Mouse (Mus musculus): ENCODE results near the gene Slc25a41. TPM values are rescaled to one million over a fixed set of nuclear protein-coding genes. Genes with fewer than 3 reads are reported as not detected.

Slc25a41 gene
- polyA plus RNA-seq, 1 experiment, result not detected

DNA sequence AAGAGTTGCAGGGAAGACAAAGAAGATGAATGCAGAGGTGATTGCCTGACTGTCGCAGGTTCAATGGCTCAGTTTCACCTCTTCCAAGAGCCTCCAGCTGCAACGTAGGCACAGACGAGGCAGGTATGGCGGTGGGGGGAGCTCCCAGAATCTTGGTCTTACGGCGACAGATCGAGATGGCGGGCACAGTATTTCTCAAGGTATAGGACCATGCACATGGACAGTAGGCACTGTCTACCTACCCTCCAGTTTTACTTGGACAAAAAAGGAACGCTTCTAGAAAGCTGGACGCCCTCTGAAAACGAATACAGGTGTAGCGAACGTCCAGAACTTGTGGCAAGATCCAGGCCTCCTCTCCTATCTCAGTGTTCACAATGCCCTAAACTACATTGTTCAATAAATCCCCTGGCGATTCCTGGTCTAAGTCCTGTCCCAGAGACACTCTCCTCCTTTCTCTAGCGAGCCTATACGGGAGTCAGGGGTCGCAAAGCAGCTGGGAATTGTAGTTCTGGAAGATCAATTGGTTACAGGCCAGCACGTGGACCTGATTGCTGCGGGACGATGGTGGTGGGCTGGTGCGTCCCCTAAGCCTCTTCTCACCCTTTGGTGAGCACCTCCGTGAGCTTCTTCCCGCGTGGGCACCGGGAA, 51.9 kb downstream of the Slc25a41 start:
- Histone ChIP-seq H3K4me3 (ENCODE audit: extremely low read depth, insufficient read depth, insufficient read length) (peak overlapping the region; percentile 92), H3K36me3 (ENCODE audit: control insufficient read depth, insufficient read depth, low read length) (peaks cover 17% of the 10 kb centered on the region), H3K27me3 (ENCODE audit: control insufficient read depth, insufficient read depth, low read length) (no peaks in the 10 kb centered on the region), H3K4me1 (ENCODE audit: control insufficient read depth, insufficient read depth, insufficient read length) (peaks cover 6% of the 10 kb centered on the region; the same call in 1 of the 2 replicates), H3K27ac (ENCODE audit: insufficient read depth, low read length) (peak overlapping the region; percentile 82)
- DNase-seq (ENCODE audit: low read depth in 1 of 2, low spot score in 2 of 2), result peak in 1 of 2 experiments; percentile 26
- TF ChIP-seq POLR2A (IDR thresholded peaks at IDR 0.05; ENCODE audit: low read depth, low read length) (no peak), CTCF (IDR thresholded peaks at IDR 0.05; ENCODE audit: extremely low read depth, insufficient read depth, insufficient read length, insufficient replicate concordance) (no peak)
- under 1% methylated on average over 25 of the region's 25 CpGs for WGBS

GRCm38 (mm10) chr17:56988921-56989430, 52.5 kb downstream of the Slc25a41 start:
- DNase-seq (ENCODE audit: low read depth in 1 of 2, low spot score in 2 of 2), result peak in 1 of 2 experiments; percentile 2
- H3K27me3 ChIP-seq (ENCODE audit: control insufficient read depth, insufficient read depth, low read length), result no peaks in the 10 kb centered on the region
- 70% methylated on average over 7 of the region's 7 CpGs for WGBS
- peaks cover 6% of the 10 kb centered on the region; the same call in 1 of the 2 replicates for H3K4me1 ChIP-seq (ENCODE audit: control insufficient read depth, insufficient read depth, insufficient read length)
- TF ChIP-seq POLR2A (IDR thresholded peaks at IDR 0.05; ENCODE audit: low read depth, low read length), result no peak
- no peak for TF ChIP-seq CTCF (IDR thresholded peaks at IDR 0.05; ENCODE audit: extremely low read depth, insufficient read depth, insufficient read length, insufficient replicate concordance)
- no peak overlapping the region for H3K4me3 ChIP-seq (ENCODE audit: extremely low read depth, insufficient read depth, insufficient read length)
- peaks cover 14% of the 10 kb centered on the region for H3K36me3 ChIP-seq (ENCODE audit: control insufficient read depth, insufficient read depth, low read length)
- H3K27ac ChIP-seq (ENCODE audit: insufficient read depth, low read length), result no peak overlapping the region

- WGBS, result 82% methylated on average over 7 of the region's 7 CpGs
- DNase-seq (ENCODE audit: low read depth in 1 of 2, low spot score in 2 of 2), result peak in 1 of 2 experiments; percentile 5
- TF ChIP-seq CTCF (IDR thresholded peaks at IDR 0.05; ENCODE audit: extremely low read depth, insufficient read depth, insufficient read length, insufficient replicate concordance) (no peak), POLR2A (IDR thresholded peaks at IDR 0.05; ENCODE audit: low read depth, low read length) (no peak)
- H3K27ac ChIP-seq (ENCODE audit: insufficient read depth, low read length), result no peak overlapping the region
- H3K4me3 ChIP-seq (ENCODE audit: extremely low read depth, insufficient read depth, insufficient read length), result no peak overlapping the region
- H3K4me1 ChIP-seq (ENCODE audit: control insufficient read depth, insufficient read depth, insufficient read length), result peaks cover 6% of the 10 kb centered on the region; the same call in 1 of the 2 replicates
- peaks cover 10% of the 10 kb centered on the region for H3K36me3 ChIP-seq (ENCODE audit: control insufficient read depth, insufficient read depth, low read length)
- H3K27me3 ChIP-seq (ENCODE audit: control insufficient read depth, insufficient read depth, low read length), result no peaks in the 10 kb centered on the region
These were observed 53.0 kb downstream of the Slc25a41 start for GRCm38 (mm10) chr17:56988441-56988840.

- H3K27me3 ChIP-seq (ENCODE audit: control insufficient read depth, insufficient read depth, low read length), result no peaks in the 10 kb centered on the region
- no peak overlapping the region for H3K27ac ChIP-seq (ENCODE audit: insufficient read depth, low read length)
- 94% methylated on average over 3 of the region's 3 CpGs for WGBS
- H3K4me1 ChIP-seq (ENCODE audit: control insufficient read depth, insufficient read depth, insufficient read length), result peaks cover 5% of the 10 kb centered on the region; the same call in 1 of the 2 replicates
- H3K4me3 ChIP-seq (ENCODE audit: extremely low read depth, insufficient read depth, insufficient read length), result no peak overlapping the region
- TF ChIP-seq POLR2A (IDR thresholded peaks at IDR 0.05; ENCODE audit: low read depth, low read length), result no peak
- no peak for TF ChIP-seq CTCF (IDR thresholded peaks at IDR 0.05; ENCODE audit: extremely low read depth, insufficient read depth, insufficient read length, insufficient replicate concordance)
- no peaks in the 10 kb centered on the region for H3K36me3 ChIP-seq (ENCODE audit: control insufficient read depth, insufficient read depth, low read length)
- DNase-seq (ENCODE audit: low read depth in 1 of 2, low spot score in 2 of 2), result no peak
These were observed 55.2 kb downstream of the Slc25a41 start for GRCm38 (mm10) chr17:56986105-56986805.

- 83% methylated on average over 3 of the region's 3 CpGs for WGBS
- H3K27ac ChIP-seq (ENCODE audit: insufficient read depth, low read length), result no peak overlapping the region
- no peaks in the 10 kb centered on the region for H3K27me3 ChIP-seq (ENCODE audit: control insufficient read depth, insufficient read depth, low read length)
- H3K4me1 ChIP-seq (ENCODE audit: control insufficient read depth, insufficient read depth, insufficient read length), result no peaks in the 10 kb centered on the region
- H3K4me3 ChIP-seq (ENCODE audit: extremely low read depth, insufficient read depth, insufficient read length), result no peak overlapping the region
- DNase-seq (ENCODE audit: low read depth in 1 of 2, low spot score in 2 of 2), result no peak
- no peak for TF ChIP-seq POLR2A (IDR thresholded peaks at IDR 0.05; ENCODE audit: low read depth, low read length)
- TF ChIP-seq CTCF (IDR thresholded peaks at IDR 0.05; ENCODE audit: extremely low read depth, insufficient read depth, insufficient read length, insufficient replicate concordance), result no peak
- H3K36me3 ChIP-seq (ENCODE audit: control insufficient read depth, insufficient read depth, low read length), result no peaks in the 10 kb centered on the region
These were observed 55.8 kb downstream of the Slc25a41 start for GRCm38 (mm10) chr17:56985656-56986055.

DNA sequence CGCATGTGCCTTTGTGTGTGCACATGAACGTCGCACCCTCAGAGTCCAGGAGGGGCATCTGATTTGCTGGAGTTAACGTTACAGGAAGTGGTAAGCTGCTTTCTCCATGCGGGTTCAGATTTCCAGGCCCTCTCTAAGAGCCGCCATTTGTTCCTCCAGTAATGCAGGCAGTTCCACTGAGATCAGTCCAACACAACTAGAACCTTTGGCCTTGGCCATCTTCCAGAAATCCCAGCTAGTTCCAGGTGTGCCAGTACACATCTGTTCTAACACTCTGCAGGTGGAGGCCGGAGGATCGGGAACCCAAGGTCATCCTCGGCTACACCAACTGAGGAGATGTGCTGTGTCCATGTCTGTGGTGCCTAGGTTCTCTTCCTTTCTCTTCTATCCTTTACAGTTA, 56.6 kb downstream of the Slc25a41 start:
- Histone ChIP-seq H3K36me3 (ENCODE audit: control insufficient read depth, insufficient read depth, low read length) (no peaks in the 10 kb centered on the region), H3K4me3 (ENCODE audit: extremely low read depth, insufficient read depth, insufficient read length) (no peak overlapping the region), H3K27me3 (ENCODE audit: control insufficient read depth, insufficient read depth, low read length) (no peaks in the 10 kb centered on the region), H3K4me1 (ENCODE audit: control insufficient read depth, insufficient read depth, insufficient read length) (no peaks in the 10 kb centered on the region), H3K27ac (ENCODE audit: insufficient read depth, low read length) (no peak overlapping the region)
- no peak for TF ChIP-seq CTCF (IDR thresholded peaks at IDR 0.05; ENCODE audit: extremely low read depth, insufficient read depth, insufficient read length, insufficient replicate concordance)
- TF ChIP-seq POLR2A (IDR thresholded peaks at IDR 0.05; ENCODE audit: low read depth, low read length), result no peak
- 72% methylated on average over 9 of the region's 9 CpGs for WGBS
- no peak for DNase-seq (ENCODE audit: low read depth in 1 of 2, low spot score in 2 of 2)

Other genes with a start within 250 kb of the Slc25a41 start
- 13.6 and 16.5 TPM in 2 replicates for gene Rfx2, start 210.6 kb downstream of the Slc25a41 start, polyA plus RNA-seq (2012; rRNA removed)
- not detected in 2 replicates for gene Acsbg2, start 167.2 kb downstream of the Slc25a41 start, polyA plus RNA-seq (2012; rRNA removed)
- gene 1700061G19Rik, start 166.2 kb downstream of the Slc25a41 start, polyA plus RNA-seq (2012; rRNA removed), result 0.09 and 0.21 TPM in 2 replicates
- gene Mllt1, start 106.2 kb downstream of the Slc25a41 start, polyA plus RNA-seq (2012; rRNA removed), result 36.2 and 46.1 TPM in 2 replicates
- not detected in 2 replicates for gene Acer1, start 59.5 kb downstream of the Slc25a41 start, polyA plus RNA-seq (2012; rRNA removed)
- 66.7 and 103 TPM in 2 replicates for gene Clpp, start 51.3 kb downstream of the Slc25a41 start, polyA plus RNA-seq (2012; rRNA removed)
- gene Alkbh7, start 44.3 kb downstream of the Slc25a41 start, polyA plus RNA-seq (2012; rRNA removed), result 20.3 and 22.3 TPM in 2 replicates
- not detected in 2 replicates for gene Pspn, start 41.6 kb downstream of the Slc25a41 start, polyA plus RNA-seq (2012; rRNA removed)
- 18.5 and 26.8 TPM in 2 replicates for gene Gtf2f1, start 30.4 kb downstream of the Slc25a41 start, polyA plus RNA-seq (2012; rRNA removed)
- gene Gm17949, start 30.2 kb downstream of the Slc25a41 start, polyA plus RNA-seq (2012; rRNA removed), result 0.07 and 0.12 TPM in 2 replicates
- 82.8 and 119 TPM in 2 replicates for gene Khsrp, start 10.1 kb downstream of the Slc25a41 start, polyA plus RNA-seq (2012; rRNA removed)
- gene Crb3, start 17.5 kb upstream of the Slc25a41 start, polyA plus RNA-seq (2012; rRNA removed), result 6.3 and 6.8 TPM in 2 replicates
- 10.7 and 13.1 TPM in 2 replicates for gene Slc25a23, start 18.2 kb upstream of the Slc25a41 start, polyA plus RNA-seq (2012; rRNA removed)
- 94.1 and 116 TPM in 2 replicates for gene Dennd1c, start 36.9 kb upstream of the Slc25a41 start, polyA plus RNA-seq (2012; rRNA removed)
- 1.6 and 1.7 TPM in 2 replicates for gene Tubb4a, start 46.1 kb upstream of the Slc25a41 start, polyA plus RNA-seq (2012; rRNA removed)
- gene Tnfsf9, start 63.7 kb upstream of the Slc25a41 start, polyA plus RNA-seq (2012; rRNA removed), result 2.7 and 3.4 TPM in 2 replicates
- 0.36 and 0.55 TPM in 2 replicates for gene Cd70, start 108.1 kb upstream of the Slc25a41 start, polyA plus RNA-seq (2012; rRNA removed)
- gene Tnfsf14, start 152.5 kb upstream of the Slc25a41 start, polyA plus RNA-seq (2012; rRNA removed), result 6.1 and 7.9 TPM in 2 replicates
- 160 and 170 TPM in 2 replicates for gene C3, start 186.5 kb upstream of the Slc25a41 start, polyA plus RNA-seq (2012; rRNA removed)
- gene Gpr108, start 206.8 kb upstream of the Slc25a41 start, polyA plus RNA-seq (2012; rRNA removed), result 38.5 and 39.0 TPM in 2 replicates
- 9.8 and 10.5 TPM in 2 replicates for gene Trip10, start 207.8 kb upstream of the Slc25a41 start, polyA plus RNA-seq (2012; rRNA removed)
- gene Vav1, start 237.4 kb upstream of the Slc25a41 start, polyA plus RNA-seq (2012; rRNA removed), result 51.6 and 53.3 TPM in 2 replicates